Mouse (Mus musculus) heart, embryonic 15.5 days (tissue): ENCODE measurements around the gene Qtrt2. TPM values are rescaled to one million over a fixed set of nuclear protein-coding genes. Genes with fewer than 3 reads are reported as not detected.

Experiments used
- ATAC-seq: fragments of 200-750 bp; cut with Nextera tagmentation; replicated peaks from 2 replicates; pipeline ENCODE4 v1.8.0; 2017; ENCODE audit warnings: low read depth, moderate TSS enrichment; ENCODE audit not compliant: insufficient number of reproducible peaks, insufficient read depth, low FRiP score
- H3K27ac ChIP-seq: fragments of 300-500 bp; sonication (generic); 2 replicates; pipeline ENCODE4 v1.5.1; 2015; ENCODE audit warnings: mild to moderate bottlenecking, inconsistent platforms
- H3K27me3 ChIP-seq: fragments of 300-500 bp; sonication (generic); 2 replicates; pipeline ENCODE4 v1.6.1; 2015; ENCODE audit warnings: inconsistent platforms
- H3K36me3 ChIP-seq: fragments of 300-500 bp; sonication (generic); 2 replicates; pipeline ENCODE4 v1.6.1; 2015; ENCODE audit warnings: mild to moderate bottlenecking, inconsistent platforms
- H3K4me1 ChIP-seq: fragments of 300-500 bp; sonication (generic); replicated peaks from 2 replicates; pipeline ENCODE4 v1.6.1; 2015; ENCODE audit warnings: inconsistent platforms
- H3K4me2 ChIP-seq: fragments of 300-500 bp; sonication (generic); 2 replicates; pipeline ENCODE4 v1.6.1; 2015; ENCODE audit warnings: inconsistent platforms, mild to moderate bottlenecking, moderate library complexity
- H3K4me3 ChIP-seq: fragments of 300-500 bp; sonication (generic); 2 replicates; pipeline ENCODE4 v1.5.1; 2015; ENCODE audit warnings: mild to moderate bottlenecking, inconsistent platforms
- H3K9ac ChIP-seq: fragments of 300-500 bp; sonication (generic); 2 replicates; pipeline ENCODE4 v1.6.1; 2015; ENCODE audit warnings: mild to moderate bottlenecking, inconsistent platforms
- H3K9me3 ChIP-seq: fragments of 300-500 bp; sonication (generic); replicated peaks from 2 replicates; pipeline ENCODE4 v1.6.1; 2016; ENCODE audit warnings: inconsistent platforms
- WGBS: fragments of 180-500 bp; shearing (Covaris S2); methylation state at CpG from one replicate; pipeline ENCODE4 v1.1.7; 2015; ENCODE audit warnings: mixed read lengths; 5-methylcytosine and 5-hydroxymethylcytosine counted together
- polyA plus RNA-seq: library from polyadenylated mRNA; unstranded; fragments of >200 nt; fragmentation: Nextera tagmentation; extraction: Ambion mirVana; gene quantifications from 2 replicates; pipeline ENCODE4 v1.2.1, GENCODE M21; 2015

Qtrt2 gene
- polyA plus RNA-seq, 1 experiment from 2014 or later, result 13.7 TPM

DNA sequence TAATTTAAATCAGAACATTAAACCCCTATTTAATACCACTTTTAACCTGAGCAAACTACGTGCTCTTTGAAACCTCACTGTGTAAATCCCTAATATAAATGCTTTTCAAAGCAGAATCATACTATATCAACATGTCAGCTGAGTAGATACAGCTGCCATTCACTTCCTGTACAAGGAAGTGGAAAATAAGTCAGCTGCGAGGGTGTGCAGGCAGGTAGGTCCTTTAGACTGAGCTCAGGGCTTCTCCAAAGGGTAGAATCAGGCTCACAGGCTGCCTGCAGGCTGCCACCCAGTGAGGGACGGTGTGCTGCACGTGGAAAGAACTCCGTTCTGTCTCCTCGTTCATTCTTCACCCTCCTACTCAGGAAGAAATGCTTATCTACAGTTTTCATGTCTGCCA lies 28.3 kb upstream of the Qtrt2 start:
- Histone ChIP-seq H3K4me2 (no peak overlapping the region), H3K9ac (no peak overlapping the region), H3K36me3 (0 out of 2 replicates have a peak, but pooled peaks cover 5% of the 10 kb centered on the region), H3K4me1 (no peaks in the 10 kb centered on the region), H3K4me3 (no peak overlapping the region), H3K27me3 (no peaks in the 10 kb centered on the region), H3K9me3 (no peaks in the 10 kb centered on the region), H3K27ac (no peak overlapping the region)
- WGBS, result 53% methylated on average over 6 of the region's 6 CpGs
- ATAC-seq, result no peak

DNA sequence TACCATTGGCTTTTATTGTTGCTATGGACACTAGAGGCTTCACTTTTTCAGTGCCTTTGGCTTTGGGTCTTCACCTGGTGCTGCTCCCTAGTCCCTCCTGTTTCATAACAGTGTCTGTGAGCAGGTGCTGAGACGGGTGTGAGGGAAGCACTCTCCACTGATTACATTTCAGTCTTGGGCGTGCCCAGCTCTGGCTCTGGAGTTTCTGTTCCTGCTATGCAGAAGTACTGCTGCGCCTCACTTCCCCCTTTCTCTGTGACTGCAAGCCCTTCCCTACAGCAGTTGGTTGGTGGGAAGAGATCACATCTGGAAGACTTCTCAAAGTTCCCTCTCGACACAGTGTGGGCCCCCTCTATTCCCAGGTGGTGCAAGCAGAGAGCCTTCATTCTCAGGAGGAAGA lies 25.0 kb upstream of the Qtrt2 start:
- Histone ChIP-seq H3K9me3 (no peaks in the 10 kb centered on the region), H3K4me3 (no peak overlapping the region), H3K27me3 (no peaks in the 10 kb centered on the region), H3K36me3 (no peaks in the 10 kb centered on the region), H3K4me2 (no peak overlapping the region), H3K27ac (no peak overlapping the region), H3K4me1 (no peaks in the 10 kb centered on the region), H3K9ac (no peak overlapping the region)
- no peak for ATAC-seq
- WGBS, result 68% methylated on average over 4 of the region's 4 CpGs

DNA sequence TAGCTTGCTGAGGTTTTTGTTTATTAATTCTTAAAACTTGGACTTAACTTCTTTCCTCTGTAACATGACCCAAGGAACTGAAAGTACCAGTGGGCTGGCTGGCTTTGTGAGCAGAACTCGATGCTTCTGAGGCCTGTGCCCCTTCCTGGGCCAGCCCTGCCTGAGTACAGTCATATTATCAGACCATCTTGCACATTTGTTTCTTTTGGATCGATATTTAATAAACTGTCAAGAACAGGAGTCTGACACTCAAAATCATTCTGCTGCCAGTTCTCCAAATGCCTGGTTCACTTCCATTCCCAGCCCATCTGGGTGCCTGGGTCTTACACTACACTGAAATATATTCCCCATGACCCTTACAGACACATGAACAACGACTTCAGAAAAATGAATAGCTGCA lies 19.3 kb upstream of the Qtrt2 start:
- Histone ChIP-seq H3K4me3 (no peak overlapping the region), H3K4me1 (no peaks in the 10 kb centered on the region), H3K4me2 (no peak overlapping the region), H3K27ac (no peak overlapping the region), H3K36me3 (no peaks in the 10 kb centered on the region), H3K9ac (no peak overlapping the region), H3K27me3 (no peaks in the 10 kb centered on the region), H3K9me3 (no peaks in the 10 kb centered on the region)
- ATAC-seq, result no peak
- 60% methylated on average over 3 of the region's 3 CpGs for WGBS

DNA sequence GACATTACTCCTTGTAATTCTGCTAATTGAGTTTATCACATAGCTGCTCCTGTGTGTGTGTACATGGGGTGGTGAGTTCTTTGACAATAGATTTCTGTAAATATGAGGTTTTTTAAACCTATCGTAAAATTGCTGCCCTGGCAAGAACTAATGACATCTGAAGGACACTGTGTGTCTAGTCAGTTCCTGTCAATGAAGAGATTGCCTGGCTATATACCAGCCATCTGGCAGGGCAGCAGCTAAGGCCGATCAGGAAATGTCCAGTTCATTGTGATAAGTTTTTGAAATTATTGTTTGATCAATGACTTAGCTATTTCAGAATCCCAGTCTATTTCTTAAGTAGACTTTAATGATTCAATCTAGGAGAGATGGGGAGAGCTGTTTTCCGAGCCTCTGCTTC lies 18.7 kb upstream of the Qtrt2 start:
- Histone ChIP-seq H3K9me3 (no peaks in the 10 kb centered on the region), H3K9ac (no peak overlapping the region), H3K4me2 (no peak overlapping the region), H3K4me1 (no peaks in the 10 kb centered on the region), H3K36me3 (no peaks in the 10 kb centered on the region), H3K4me3 (no peak overlapping the region), H3K27ac (no peak overlapping the region), H3K27me3 (no peaks in the 10 kb centered on the region)
- WGBS, result 84% methylated on average over 3 of the region's 3 CpGs
- ATAC-seq, result no peak

DNA sequence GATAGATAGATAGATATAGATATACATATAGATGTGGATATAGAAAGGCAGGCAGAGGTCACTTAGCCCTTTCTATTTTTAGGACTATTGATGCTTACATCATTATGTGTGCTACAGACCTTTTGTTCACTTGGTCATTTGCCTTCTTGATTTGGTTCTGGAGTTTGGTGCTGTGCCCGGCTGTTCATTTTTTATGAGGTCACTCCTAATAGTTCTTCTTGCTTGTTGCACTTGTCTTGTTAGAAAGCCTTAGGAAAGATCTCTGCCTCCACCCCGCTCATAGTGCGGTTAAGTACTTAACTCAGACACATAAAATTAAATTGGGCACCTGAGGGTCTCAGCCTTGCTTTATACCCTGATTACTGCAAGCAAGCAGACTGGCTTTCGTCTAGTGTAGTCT lies 14.2 kb upstream of the Qtrt2 start:
- no peaks in the 10 kb centered on the region for H3K9me3 ChIP-seq
- no peaks in the 10 kb centered on the region for H3K4me1 ChIP-seq
- H3K4me2 ChIP-seq, result no peak overlapping the region
- no peaks in the 10 kb centered on the region for H3K36me3 ChIP-seq
- H3K9ac ChIP-seq, result no peak overlapping the region
- WGBS, result 85% methylated on average over 4 of the region's 4 CpGs
- no peaks in the 10 kb centered on the region for H3K27me3 ChIP-seq
- no peak overlapping the region for H3K4me3 ChIP-seq
- no peak overlapping the region for H3K27ac ChIP-seq
- ATAC-seq, result no peak

DNA sequence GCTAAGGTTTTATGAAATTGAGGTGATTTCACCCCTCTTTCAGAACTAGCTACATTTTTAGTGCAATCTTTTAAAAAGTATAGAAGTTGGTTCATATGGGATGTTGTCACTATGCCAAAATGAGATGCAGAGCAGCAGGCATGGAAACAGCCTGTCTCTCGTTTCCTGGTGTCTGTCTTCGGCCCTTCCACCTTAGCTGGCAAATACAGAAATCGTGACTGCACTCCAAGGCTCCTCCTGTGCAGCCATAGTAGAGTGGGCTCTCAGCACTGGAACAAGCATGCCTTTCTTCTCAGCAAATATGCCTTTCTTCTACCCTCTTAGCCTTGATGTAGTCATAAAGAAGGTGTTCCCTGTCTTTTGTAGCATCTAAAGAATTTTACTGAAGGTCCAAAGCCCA lies 9.3 kb upstream of the Qtrt2 start:
- no peak overlapping the region for H3K9ac ChIP-seq
- H3K4me1 ChIP-seq, result no peaks in the 10 kb centered on the region
- no peak overlapping the region for H3K4me2 ChIP-seq
- no peaks in the 10 kb centered on the region for H3K27me3 ChIP-seq
- no peaks in the 10 kb centered on the region for H3K9me3 ChIP-seq
- WGBS, result 57% methylated on average over 3 of the region's 3 CpGs
- H3K27ac ChIP-seq, result no peak overlapping the region
- no peaks in the 10 kb centered on the region for H3K36me3 ChIP-seq
- no peak overlapping the region for H3K4me3 ChIP-seq
- no peak for ATAC-seq

DNA sequence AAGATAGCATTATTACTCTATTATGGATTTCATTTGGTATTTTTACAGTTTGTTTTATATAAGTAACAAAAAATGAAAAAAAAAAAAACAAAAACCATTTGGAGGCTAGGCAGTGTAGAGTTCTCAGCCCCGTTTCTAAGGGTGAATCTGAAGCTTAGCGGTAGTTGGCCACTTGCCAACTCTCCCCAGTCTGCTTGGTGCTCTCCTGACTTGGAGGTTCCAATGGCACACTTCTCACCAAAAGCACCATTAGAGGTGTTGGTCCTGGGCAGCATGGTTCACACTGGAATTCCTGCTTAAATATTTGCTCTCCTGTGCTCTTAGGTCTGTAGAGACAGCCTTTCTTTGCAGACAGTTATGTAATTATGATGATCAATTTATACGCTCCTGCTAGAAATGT lies 8.8 kb upstream of the Qtrt2 start:
- no peak for ATAC-seq
- Histone ChIP-seq H3K27ac (no peak overlapping the region), H3K9ac (no peak overlapping the region), H3K27me3 (no peaks in the 10 kb centered on the region), H3K4me1 (no peaks in the 10 kb centered on the region), H3K36me3 (no peaks in the 10 kb centered on the region), H3K4me3 (no peak overlapping the region), H3K4me2 (no peak overlapping the region), H3K9me3 (no peaks in the 10 kb centered on the region)
- WGBS, result 59% methylated on average over 3 of the region's 3 CpGs

DNA sequence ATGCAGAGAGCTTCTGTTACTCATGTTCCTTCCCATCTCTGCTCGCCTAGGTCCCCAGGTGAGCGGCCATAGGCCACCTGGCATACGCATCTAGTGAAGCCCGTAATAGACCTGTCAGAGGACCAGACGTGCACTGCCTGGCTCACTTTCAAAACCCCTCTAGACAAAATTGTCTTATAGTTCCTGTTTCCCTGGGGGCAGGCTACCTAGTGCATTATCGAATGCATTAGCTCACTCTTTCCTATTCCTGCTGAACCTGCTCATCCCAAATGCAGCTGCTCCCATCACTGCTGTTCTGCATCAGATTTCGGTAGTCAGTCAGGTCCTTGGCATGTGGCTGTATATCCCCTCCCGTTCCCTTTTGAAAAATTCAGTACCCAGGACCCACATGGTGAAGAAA lies 8.2 kb upstream of the Qtrt2 start:
- H3K27ac ChIP-seq, result no peak overlapping the region
- ATAC-seq, result no peak
- 87% methylated on average over 8 of the region's 8 CpGs for WGBS

DNA sequence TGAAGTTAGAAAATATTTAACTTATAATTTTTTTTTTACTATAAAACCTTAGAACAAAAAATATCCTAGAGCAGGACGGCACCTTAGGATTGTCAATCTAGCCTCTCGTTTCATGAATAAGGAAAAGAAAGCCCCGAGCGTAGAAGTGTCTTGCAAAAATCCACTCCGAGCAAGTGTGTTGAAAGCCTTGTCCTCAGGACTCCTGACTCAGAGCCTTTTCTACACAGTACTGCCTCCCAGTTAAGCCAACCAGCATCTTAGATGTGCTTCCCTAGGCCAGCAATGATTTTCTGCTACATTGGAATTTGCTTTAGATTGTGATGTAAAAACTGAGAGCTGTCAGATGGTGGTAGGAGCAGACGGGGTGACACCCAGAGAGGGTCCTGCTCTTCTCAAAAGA lies 6.4 kb upstream of the Qtrt2 start:
- no peak overlapping the region for H3K4me3 ChIP-seq

More for the DNA sequence above, 8.2 kb upstream of the Qtrt2 start:
- Histone ChIP-seq H3K36me3 (no peaks in the 10 kb centered on the region), H3K9me3 (no peaks in the 10 kb centered on the region), H3K27me3 (no peaks in the 10 kb centered on the region), H3K4me3 (no peak overlapping the region), H3K4me1 (no peaks in the 10 kb centered on the region), H3K9ac (no peak overlapping the region), H3K4me2 (no peak overlapping the region)

DNA sequence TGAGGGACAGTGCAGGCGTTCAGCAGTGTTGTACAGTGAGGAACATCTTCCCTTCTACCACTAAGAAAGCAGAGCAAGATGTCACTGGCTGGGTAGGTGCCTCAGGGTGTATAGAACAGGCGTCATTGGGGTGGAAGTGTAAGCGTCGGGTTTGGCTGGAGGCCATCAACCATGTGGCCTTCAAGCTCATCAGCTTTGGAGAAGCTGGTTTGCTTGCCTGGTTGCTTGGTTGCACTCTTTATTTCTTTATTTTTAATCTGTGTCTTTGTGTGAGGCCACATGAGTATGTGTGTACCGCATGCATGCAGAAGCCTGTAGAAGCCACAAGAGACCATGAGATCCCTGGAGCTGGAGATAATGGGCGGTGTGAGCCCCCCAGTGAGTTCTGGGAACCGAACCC lies 5.7 kb upstream of the Qtrt2 start:
- H3K27ac ChIP-seq, result no peak overlapping the region
- H3K9ac ChIP-seq, result no peak overlapping the region
- no peak overlapping the region for H3K4me2 ChIP-seq
- no peaks in the 10 kb centered on the region for H3K27me3 ChIP-seq
- no peaks in the 10 kb centered on the region for H3K4me1 ChIP-seq
- H3K4me3 ChIP-seq, result no peak overlapping the region
- H3K36me3 ChIP-seq, result no peaks in the 10 kb centered on the region
- 80% methylated on average over 7 of the region's 7 CpGs for WGBS
- ATAC-seq, result no peak
- H3K9me3 ChIP-seq, result no peaks in the 10 kb centered on the region

More for the DNA sequence above, 6.4 kb upstream of the Qtrt2 start:
- Histone ChIP-seq H3K4me1 (no peaks in the 10 kb centered on the region), H3K4me2 (no peak overlapping the region), H3K9ac (no peak overlapping the region), H3K9me3 (no peaks in the 10 kb centered on the region), H3K27me3 (no peaks in the 10 kb centered on the region), H3K27ac (no peak overlapping the region), H3K36me3 (no peaks in the 10 kb centered on the region)
- ATAC-seq, result no peak
- WGBS, result 69% methylated on average over 6 of the region's 6 CpGs

DNA sequence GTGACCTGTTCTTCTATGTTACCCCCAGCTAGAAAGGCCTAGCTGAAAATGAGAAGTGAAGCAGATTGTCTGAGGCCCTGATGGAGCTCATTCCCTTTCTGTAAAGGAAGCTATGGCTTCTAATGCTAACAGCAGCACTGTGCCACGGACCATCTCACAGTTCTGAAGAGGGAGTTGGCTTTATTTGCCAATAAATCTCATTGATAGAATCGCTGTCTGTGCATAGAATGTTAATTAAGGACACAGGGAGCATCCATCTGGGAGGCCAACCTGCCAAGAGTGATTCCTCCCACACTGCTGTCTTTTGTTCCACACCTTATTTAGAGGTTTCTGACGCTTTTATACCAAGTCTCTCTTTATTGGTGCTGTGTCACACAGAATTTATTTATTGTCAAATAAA lies 4.9 kb upstream of the Qtrt2 start:
- ATAC-seq, result no peak
- Histone ChIP-seq H3K4me1 (no peaks in the 10 kb centered on the region), H3K9me3 (no peaks in the 10 kb centered on the region), H3K36me3 (no peaks in the 10 kb centered on the region), H3K4me3 (no peak overlapping the region), H3K27ac (no peak overlapping the region), H3K4me2 (no peak overlapping the region), H3K27me3 (no peaks in the 10 kb centered on the region), H3K9ac (no peak overlapping the region)
- 69% methylated on average over 3 of the region's 3 CpGs for WGBS

DNA sequence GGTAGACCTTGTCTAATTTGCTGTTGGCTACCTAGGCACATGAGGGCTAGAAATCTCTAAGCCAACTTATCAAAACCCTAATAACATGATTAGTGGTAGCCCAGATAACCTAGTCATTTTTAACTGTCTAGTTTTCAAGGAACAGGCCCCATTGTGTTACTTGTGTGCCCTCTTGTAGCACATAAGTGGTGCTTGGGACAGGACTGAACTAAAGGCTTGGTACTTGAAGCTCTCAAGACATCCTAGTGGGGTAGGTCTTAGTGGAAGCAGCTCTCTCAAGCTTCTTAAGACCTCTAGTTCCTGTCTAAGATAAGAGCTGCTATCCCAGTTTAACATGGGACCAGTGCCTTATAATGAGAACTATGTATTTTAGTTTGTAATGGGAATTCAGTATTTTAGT lies 4.0 kb upstream of the Qtrt2 start:
- no peaks in the 10 kb centered on the region for H3K27me3 ChIP-seq
- no peak for ATAC-seq
- no peaks in the 10 kb centered on the region for H3K4me1 ChIP-seq
- no peak overlapping the region for H3K9ac ChIP-seq
- no peak overlapping the region for H3K27ac ChIP-seq
- H3K36me3 ChIP-seq, result no peaks in the 10 kb centered on the region
- H3K9me3 ChIP-seq, result no peaks in the 10 kb centered on the region
- H3K4me2 ChIP-seq, result no peak overlapping the region
- no peak overlapping the region for H3K4me3 ChIP-seq

DNA sequence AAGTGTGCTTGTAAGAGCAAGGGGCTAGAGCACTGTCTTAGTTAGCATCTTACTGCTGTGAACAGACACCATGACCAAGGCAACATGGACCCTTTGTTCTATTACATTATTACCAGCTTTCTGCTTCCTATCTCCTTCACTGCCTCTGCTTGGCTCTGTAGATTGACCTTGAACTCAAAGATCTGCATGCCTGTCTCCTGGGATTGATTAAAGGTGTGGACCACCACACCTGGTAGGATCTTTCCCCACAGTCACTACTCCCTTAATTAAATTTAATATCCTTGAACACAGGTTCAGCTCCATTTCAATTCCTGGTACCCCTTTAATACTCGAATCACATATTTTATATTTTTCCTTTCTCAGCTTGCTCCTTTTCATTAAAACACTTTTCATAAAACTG lies 763 bp downstream of the Qtrt2 start:
- no peak for ATAC-seq
- WGBS, result 87% methylated on average over 1 of the region's 1 CpGs
- no peak overlapping the region for H3K27ac ChIP-seq

More for the DNA sequence above, 763 bp downstream of the Qtrt2 start:
- no peaks in the 10 kb centered on the region for H3K4me1 ChIP-seq
- H3K9me3 ChIP-seq, result no peaks in the 10 kb centered on the region
- H3K36me3 ChIP-seq, result no peaks in the 10 kb centered on the region
- no peak overlapping the region for H3K4me2 ChIP-seq
- H3K4me3 ChIP-seq, result no peak overlapping the region
- H3K9ac ChIP-seq, result no peak overlapping the region
- no peaks in the 10 kb centered on the region for H3K27me3 ChIP-seq
